Mouse (Mus musculus) neutrophil, adult 59 days (primary cell): ENCODE data around the gene Myo5a. TPM values are rescaled to one million over a fixed set of nuclear protein-coding genes. Genes with fewer than 3 reads are reported as not detected.

Experiments
- total RNA-seq, 2 experiments: library from RNA; stranded (reverse); gene quantifications; 1 replicate in 1 of 2; 2 replicates in 1 of 2; pipeline ENCODE4 v1.2.4; 2023

Myo5a gene
- 100 to 1,000 TPM; 126 to 127 TPM for total RNA-seq

DNA sequence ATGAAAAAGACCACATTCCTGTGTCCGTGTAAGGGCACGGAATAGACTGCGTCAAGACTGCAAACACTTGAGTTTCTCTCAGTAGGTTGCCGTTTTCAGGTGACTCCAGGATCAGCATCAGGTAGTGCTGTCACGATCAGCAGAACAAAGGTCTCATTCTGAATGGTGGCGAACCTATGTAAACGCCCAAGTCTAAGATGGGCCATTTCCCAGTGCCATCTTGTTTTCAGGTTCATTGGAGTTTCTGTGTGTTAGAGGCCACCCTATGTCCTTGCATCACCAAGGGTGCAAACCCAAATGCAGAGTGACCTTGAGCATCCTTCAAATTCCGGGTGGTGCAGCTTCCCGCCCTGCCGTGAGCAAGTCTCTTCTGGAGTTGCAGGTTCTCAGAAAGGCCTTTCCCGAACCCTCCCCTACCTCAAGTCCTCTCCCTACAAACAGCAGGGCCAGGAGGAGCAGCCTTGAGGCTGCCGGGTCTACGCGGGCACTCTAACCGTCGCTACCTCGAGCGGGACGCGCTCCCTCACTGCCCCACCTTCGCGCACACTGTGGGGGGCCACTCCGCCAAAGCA, at the start of gene Myo5a:
Gene Myo5a (plus strand): TSS at position 559 of the 572 bp plus-strand sequence.

GRCm38 (mm10) chr9:75037451-75038356, 33.1 kb upstream of the Myo5a start, which contains the start of gene Arpp19:
Arpp19 (plus strand) TSS chr9:75037614.

GRCm38 (mm10) chr9:75231841-75232746, 161.3 kb downstream of the Myo5a start, which contains the start of gene Myo5c:
Myo5c (plus strand) TSS chr9:75232020.

Other genes with a start within 250 kb of the Myo5a start
- not detected for gene Onecut1, start 209.1 kb upstream of the Myo5a start, total RNA-seq
- 10 to 100 TPM; 22.9 to 24.0 TPM for gene Fam214a, start 118.1 kb upstream of the Myo5a start, total RNA-seq
- 100 to 1,000 TPM; 123 to 126 TPM for gene Arpp19, start 33.4 kb upstream of the Myo5a start, total RNA-seq
- not detected for gene Myo5c, start 161.0 kb downstream of the Myo5a start, total RNA-seq
- gene Gnb5, start 235.3 kb downstream of the Myo5a start, total RNA-seq: under 1 TPM; 0.71 to 0.73 TPM